Mouse (Mus musculus) midbrain, embryonic 11.5 days (tissue): ENCODE data around the gene Patj. TPM values are rescaled to one million over a fixed set of nuclear protein-coding genes. Genes with fewer than 3 reads are reported as not detected.

Experiments
- ATAC-seq: fragments of 200-750 bp; cut with Nextera tagmentation; 2 replicates; pipeline ENCODE4 v1.8.0; 2017; ENCODE audit warnings: moderate TSS enrichment, moderate library complexity; ENCODE audit not compliant: low FRiP score
- DNase-seq: peaks from one replicate; pipeline ENCODE4 v3.0.0; 2015; ENCODE audit warnings: low spot score; ENCODE audit errors: missing footprints
- H3K27ac ChIP-seq: fragments of 300-500 bp; sonication (generic); 2 replicates; pipeline ENCODE4 v1.5.1; 2014; ENCODE audit warnings: low read depth, low read length
- H3K27me3 ChIP-seq: fragments of 300-500 bp; sonication (generic); 2 replicates; pipeline ENCODE4 v1.6.1; 2014; ENCODE audit warnings: mild to moderate bottlenecking, low read length, moderate library complexity, mixed read lengths; ENCODE audit not compliant: control insufficient read depth, insufficient read depth
- H3K36me3 ChIP-seq: fragments of 300-500 bp; sonication (generic); 2 replicates; pipeline ENCODE4 v1.6.1; 2014; ENCODE audit warnings: mild to moderate bottlenecking, low read length, moderate library complexity, mixed read lengths; ENCODE audit not compliant: control insufficient read depth, insufficient read depth
- H3K4me1 ChIP-seq: fragments of 300-500 bp; sonication (generic); 2 replicates; pipeline ENCODE4 v1.6.1; 2014; ENCODE audit warnings: low read length; ENCODE audit not compliant: control insufficient read depth, insufficient read depth
- H3K4me2 ChIP-seq: fragments of 300-500 bp; sonication (generic); 2 replicates; pipeline ENCODE4 v1.6.1; 2014; ENCODE audit warnings: mild to moderate bottlenecking, moderate library complexity
- H3K4me3 ChIP-seq: fragments of 300-500 bp; sonication (generic); 2 replicates; pipeline ENCODE4 v1.5.1; 2014; ENCODE audit warnings: low read depth, low read length
- H3K9ac ChIP-seq: fragments of 300-500 bp; sonication (generic); 2 replicates; pipeline ENCODE4 v1.6.1; 2014; ENCODE audit warnings: low read length
- H3K9me3 ChIP-seq: fragments of 300-500 bp; sonication (generic); 2 replicates; pipeline ENCODE4 v1.6.1; 2016; ENCODE audit warnings: low read length; ENCODE audit not compliant: control insufficient read depth
- WGBS: fragments of 180-500 bp; shearing (Covaris S2); extraction: QIAGEN DNeasy Blood & Tissue Kit; methylation state at CpG from one replicate; pipeline ENCODE4 v1.1.7; 2014; 5-methylcytosine and 5-hydroxymethylcytosine counted together
- polyA plus RNA-seq: library from polyadenylated mRNA; unstranded; fragments of >200 nt; fragmentation: Nextera tagmentation; extraction: Ambion mirVana; gene quantifications from 2 replicates; pipeline ENCODE4 v1.2.1, GENCODE M21; 2014

Gene Patj
- polyA plus RNA-seq, 1 experiment from 2014 or later = 7.4 TPM

GRCm38 (mm10) chr4:98555666-98556065, 160.1 kb downstream of the Patj start:
- H3K27ac ChIP-seq = no peak overlapping the region
- H3K9ac ChIP-seq = no peak overlapping the region
- H3K9me3 ChIP-seq = no peaks in the 10 kb centered on the region
- DNase-seq (peak; percentile 2), ATAC-seq (no peak)
- H3K4me3 ChIP-seq = no peak overlapping the region
- peaks cover 2% of the 10 kb centered on the region; the same call in 1 of the 2 replicates for H3K4me1 ChIP-seq
- no peaks in the 10 kb centered on the region for H3K27me3 ChIP-seq
- no peaks in the 10 kb centered on the region for H3K36me3 ChIP-seq
- H3K4me2 ChIP-seq = no peak overlapping the region
- 80% methylated on average over 2 of the region's 2 CpGs for WGBS

DNA sequence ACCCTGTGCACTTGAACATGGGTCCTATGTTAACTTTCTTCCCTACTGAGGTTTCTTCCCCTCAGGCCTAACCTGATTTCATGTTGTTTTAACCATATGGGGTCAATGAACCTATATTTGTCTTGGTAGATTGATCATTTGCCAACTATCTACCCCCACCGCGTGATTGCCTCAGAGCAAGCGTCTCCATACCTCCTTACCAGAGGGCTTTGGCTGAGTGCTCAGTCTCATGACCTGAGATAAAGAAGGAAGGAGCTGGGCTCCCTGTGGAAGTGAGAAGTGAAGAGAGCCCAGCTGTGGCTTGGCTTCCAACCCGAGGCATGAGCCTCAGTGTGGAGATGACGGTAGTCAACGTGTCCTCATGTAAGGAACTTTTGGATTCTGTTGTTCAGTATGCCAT, 160.9 kb downstream of the Patj start:
- Histone ChIP-seq H3K4me2 (no peak overlapping the region), H3K27ac (no peak overlapping the region), H3K4me1 (peaks cover 2% of the 10 kb centered on the region; the same call in 1 of the 2 replicates), H3K9me3 (no peaks in the 10 kb centered on the region), H3K27me3 (no peaks in the 10 kb centered on the region), H3K4me3 (no peak overlapping the region), H3K36me3 (no peaks in the 10 kb centered on the region), H3K9ac (no peak overlapping the region)
- ATAC-seq = no peak
- WGBS = 95% methylated on average over 6 of the region's 6 CpGs
- DNase-seq = no peak

GRCm38 (mm10) chr4:98557192-98557591, 161.6 kb downstream of the Patj start:
- no peaks in the 10 kb centered on the region for H3K27me3 ChIP-seq
- peaks cover 2% of the 10 kb centered on the region; the same call in 1 of the 2 replicates for H3K4me1 ChIP-seq
- no peak overlapping the region for H3K27ac ChIP-seq
- no peaks in the 10 kb centered on the region for H3K36me3 ChIP-seq
- WGBS = 93% methylated on average over 13 of the region's 13 CpGs
- ATAC-seq (no peak), DNase-seq (no peak)
- no peak overlapping the region for H3K9ac ChIP-seq
- no peak overlapping the region for H3K4me2 ChIP-seq
- H3K4me3 ChIP-seq = no peak overlapping the region
- H3K9me3 ChIP-seq = no peaks in the 10 kb centered on the region

GRCm38 (mm10) chr4:98560196-98560830, 164.7 kb downstream of the Patj start:
- H3K4me3 ChIP-seq = no peak overlapping the region
- DNase-seq (peak; percentile 87), ATAC-seq (peak; percentile 83)
- WGBS = 55% methylated on average over 9 of the region's 9 CpGs
- H3K4me2 ChIP-seq = no peak overlapping the region
- no peak overlapping the region for H3K27ac ChIP-seq
- no peak overlapping the region for H3K9ac ChIP-seq
- H3K4me1 ChIP-seq = peaks cover 2% of the 10 kb centered on the region; the same call in 1 of the 2 replicates
- H3K27me3 ChIP-seq = no peaks in the 10 kb centered on the region
- H3K9me3 ChIP-seq = no peaks in the 10 kb centered on the region
- no peaks in the 10 kb centered on the region for H3K36me3 ChIP-seq

DNA sequence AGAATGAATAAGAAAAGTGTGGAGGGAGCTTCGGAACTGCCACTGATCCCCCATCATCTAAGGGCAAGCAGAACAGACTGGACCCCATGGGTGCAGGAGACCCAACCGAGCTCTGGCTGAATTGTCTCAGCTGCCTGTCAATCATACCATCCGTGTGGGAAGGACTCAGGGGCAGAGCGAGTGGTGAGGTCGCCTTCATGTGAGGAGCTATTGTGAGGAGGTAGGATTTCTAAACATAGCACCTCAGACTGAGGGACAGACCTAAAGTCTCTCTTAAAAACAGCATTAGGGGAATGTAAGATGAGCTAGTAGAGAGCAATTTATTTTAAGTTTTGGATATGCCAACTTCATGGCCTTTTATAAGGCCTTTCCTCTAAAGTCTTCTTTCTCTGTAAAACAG, 167.5 kb downstream of the Patj start:
- no peaks in the 10 kb centered on the region for H3K27me3 ChIP-seq
- peaks cover 2% of the 10 kb centered on the region; the same call in 1 of the 2 replicates for H3K4me1 ChIP-seq
- H3K9ac ChIP-seq = no peak overlapping the region
- H3K36me3 ChIP-seq = no peaks in the 10 kb centered on the region
- no peak overlapping the region for H3K4me3 ChIP-seq
- H3K4me2 ChIP-seq = no peak overlapping the region
- WGBS = 73% methylated on average over 5 of the region's 5 CpGs
- ATAC-seq (no peak), DNase-seq (no peak)
- H3K27ac ChIP-seq = no peak overlapping the region
- H3K9me3 ChIP-seq = no peaks in the 10 kb centered on the region

DNA sequence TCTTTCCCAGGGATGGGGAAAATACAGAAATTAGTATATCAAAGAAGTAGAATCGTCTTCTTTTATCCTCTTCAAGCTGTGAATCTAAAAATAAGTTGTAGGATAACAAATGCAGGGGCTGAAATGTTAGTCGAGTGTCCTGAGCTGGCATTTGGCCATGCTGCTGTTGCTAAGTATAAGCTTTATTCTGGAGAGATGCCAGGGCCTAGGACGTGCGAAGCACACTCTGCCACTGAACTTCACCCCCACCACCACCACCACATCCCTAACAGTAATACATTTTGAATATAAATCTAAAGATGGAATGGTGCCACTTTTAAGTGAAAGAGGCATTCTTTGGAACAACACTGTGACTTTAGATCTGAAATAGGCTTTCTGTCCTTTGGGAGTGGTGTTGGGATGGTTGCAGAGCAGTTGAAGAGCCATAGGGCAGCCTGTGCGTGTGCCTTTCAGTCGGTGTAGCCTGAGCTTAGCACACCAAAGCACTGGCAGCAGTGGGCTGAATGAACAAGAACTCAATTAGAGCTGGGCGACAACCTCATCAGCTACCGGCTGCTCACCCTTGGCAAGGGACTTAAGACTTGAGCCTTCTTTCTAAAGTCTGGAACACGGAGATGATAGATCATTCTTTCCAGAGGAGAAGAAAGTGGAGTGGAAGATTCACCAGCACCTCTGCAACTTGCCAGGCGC, 168.1 kb downstream of the Patj start:
- no peaks in the 10 kb centered on the region for H3K9me3 ChIP-seq
- H3K4me2 ChIP-seq = no peak overlapping the region
- no peaks in the 10 kb centered on the region for H3K36me3 ChIP-seq
- H3K4me3 ChIP-seq = no peak overlapping the region
- 84% methylated on average over 10 of the region's 10 CpGs for WGBS
- H3K9ac ChIP-seq = no peak overlapping the region
- H3K27ac ChIP-seq = no peak overlapping the region
- DNase-seq (no peak), ATAC-seq (no peak)
- peaks cover 2% of the 10 kb centered on the region; the same call in 1 of the 2 replicates for H3K4me1 ChIP-seq
- H3K27me3 ChIP-seq = no peaks in the 10 kb centered on the region

- H3K27me3 ChIP-seq = no peaks in the 10 kb centered on the region
- no peak overlapping the region for H3K4me3 ChIP-seq
- H3K27ac ChIP-seq = no peak overlapping the region
- H3K4me1 ChIP-seq = peaks cover 2% of the 10 kb centered on the region; the same call in 1 of the 2 replicates
- no peak overlapping the region for H3K4me2 ChIP-seq
- H3K36me3 ChIP-seq = no peaks in the 10 kb centered on the region
- no peak for ATAC-seq
- DNase-seq = no peak
- whole genome bisulfite sequencing = 89% methylated on average over 6 of the region's 6 CpGs
- H3K9ac ChIP-seq = no peak overlapping the region
- H3K9me3 ChIP-seq = no peaks in the 10 kb centered on the region
These were observed 168.7 kb downstream of the Patj start for GRCm38 (mm10) chr4:98564196-98564865.

- H3K4me2 ChIP-seq = no peak overlapping the region
- no peak for DNase-seq
- no peak overlapping the region for H3K9ac ChIP-seq
- 90% methylated on average over 6 of the region's 6 CpGs for WGBS
- no peak overlapping the region for H3K4me3 ChIP-seq
- no peaks in the 10 kb centered on the region for H3K4me1 ChIP-seq
- H3K27me3 ChIP-seq = no peaks in the 10 kb centered on the region
- H3K27ac ChIP-seq = no peak overlapping the region
- ATAC-seq = no peak
- H3K9me3 ChIP-seq = no peaks in the 10 kb centered on the region
- H3K36me3 ChIP-seq = no peaks in the 10 kb centered on the region
These were observed 171.2 kb downstream of the Patj start for GRCm38 (mm10) chr4:98566741-98567140.

DNA sequence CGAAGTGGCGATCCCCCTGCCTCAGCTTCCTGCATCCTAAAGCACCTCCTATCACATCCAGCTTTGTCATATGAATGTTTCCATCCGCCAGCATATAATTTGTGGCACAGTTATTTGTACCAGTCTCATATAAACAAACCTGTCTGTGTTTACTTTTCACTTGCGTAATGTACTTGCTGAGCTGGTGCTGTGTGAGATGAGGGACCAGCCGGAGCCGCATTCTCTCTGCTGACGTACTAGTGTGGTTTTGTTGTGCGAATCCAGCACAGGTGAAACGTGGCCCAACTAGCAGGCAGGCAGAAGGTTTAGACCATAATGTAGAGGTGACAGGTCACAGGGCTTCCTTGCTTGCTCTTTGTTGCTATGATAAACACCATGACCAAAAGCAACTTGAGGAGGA, 171.9 kb downstream of the Patj start:
- Histone ChIP-seq H3K4me2 (no peak overlapping the region), H3K4me3 (no peak overlapping the region)
- 93% methylated on average over 9 of the region's 9 CpGs for WGBS

More for the DNA sequence above, 171.9 kb downstream of the Patj start:
- Histone ChIP-seq H3K4me1 (no peaks in the 10 kb centered on the region), H3K36me3 (no peaks in the 10 kb centered on the region), H3K9ac (no peak overlapping the region), H3K27me3 (no peaks in the 10 kb centered on the region), H3K27ac (no peak overlapping the region), H3K9me3 (no peaks in the 10 kb centered on the region)
- DNase-seq = no peak
- ATAC-seq = no peak
